Mouse (Mus musculus) heart, adult 2 months (tissue): Measurements from ENCODE around the gene Ucn3.

Experiments used
- CTCF ChIP-seq: fragments of 200-600 bp; IDR thresholded peaks from 2 replicates; pipeline ENCODE4 v1.8.1; 2022; ENCODE audit warnings: antibody characterized with exemption, mild to moderate bottlenecking, moderate library complexity
- POLR2A ChIP-seq: fragments of 200-500 bp; IDR thresholded peaks from 2 replicates; pipeline ENCODE4 v1.6.1; 2011; ENCODE audit warnings: mild to moderate bottlenecking, low read depth, low read length, control low read depth; ENCODE audit not compliant: insufficient read depth

- TF ChIP-seq CTCF = no peak
- TF ChIP-seq POLR2A = no peak
These were observed 450 bp downstream of the Ucn3 start for GRCm38 (mm10) chr13:3944699-3945098.
